Mouse (Mus musculus) heart, embryonic 16.5 days (tissue): Measurements from ENCODE around the gene Rasl11b. TPM values are rescaled to one million over a fixed set of nuclear protein-coding genes. Genes with fewer than 3 reads are reported as not detected.

ENCODE experiments used
- ATAC-seq: fragments of 200-750 bp; cut with Nextera tagmentation; replicated peaks from 2 replicates; pipeline ENCODE4 v1.8.0; 2017; ENCODE audit warnings: moderate number of reproducible peaks; ENCODE audit not compliant: insufficient read depth, low FRiP score; ENCODE audit errors: extremely low read depth
- H3K27ac ChIP-seq: fragments of 300-500 bp; sonication (generic); 2 replicates; pipeline ENCODE4 v1.5.1; 2014; ENCODE audit warnings: mild to moderate bottlenecking, low read length, control low read depth, moderate library complexity
- H3K27me3 ChIP-seq: fragments of 300-500 bp; sonication (generic); 2 replicates; pipeline ENCODE4 v1.6.1; 2014; ENCODE audit warnings: low read length, mixed read lengths; ENCODE audit not compliant: control insufficient read depth, insufficient read depth
- H3K36me3 ChIP-seq: fragments of 300-500 bp; sonication (generic); 2 replicates; pipeline ENCODE4 v1.6.1; 2014; ENCODE audit not compliant: control insufficient read depth, insufficient read depth
- H3K4me1 ChIP-seq: fragments of 300-500 bp; sonication (generic); 2 replicates; pipeline ENCODE4 v1.6.1; 2014; ENCODE audit warnings: low read length, mixed read lengths; ENCODE audit not compliant: control insufficient read depth, insufficient read depth
- H3K4me2 ChIP-seq: fragments of 300-500 bp; sonication (generic); 2 replicates; pipeline ENCODE4 v1.6.1; 2014; ENCODE audit warnings: low read depth, mild to moderate bottlenecking, control low read depth, low read length
- H3K4me3 ChIP-seq: fragments of 300-500 bp; sonication (generic); 2 replicates; pipeline ENCODE4 v1.5.1; 2014; ENCODE audit warnings: mild to moderate bottlenecking, control low read depth, low read length
- H3K9ac ChIP-seq: fragments of 300-500 bp; sonication (generic); 2 replicates; pipeline ENCODE4 v1.6.1; 2014; ENCODE audit warnings: low read length, control low read depth
- H3K9me3 ChIP-seq: fragments of 300-500 bp; sonication (generic); replicated peaks from 2 replicates; pipeline ENCODE4 v1.6.1; 2016; ENCODE audit warnings: low read length; ENCODE audit not compliant: control insufficient read depth
- WGBS: fragments of 180-500 bp; shearing (Covaris S2); extraction: QIAGEN DNeasy Blood & Tissue Kit; methylation state at CpG from one replicate; pipeline ENCODE4 v1.1.7; 2014; 5-methylcytosine and 5-hydroxymethylcytosine counted together
- polyA plus RNA-seq: library from polyadenylated mRNA; unstranded; fragments of >200 nt; fragmentation: Nextera tagmentation; extraction: Ambion mirVana; gene quantifications from 2 replicates; pipeline ENCODE4 v1.2.1, GENCODE M21; 2015

Gene Rasl11b
- polyA plus RNA-seq, 1 experiment from 2014 or later: 101 TPM

DNA sequence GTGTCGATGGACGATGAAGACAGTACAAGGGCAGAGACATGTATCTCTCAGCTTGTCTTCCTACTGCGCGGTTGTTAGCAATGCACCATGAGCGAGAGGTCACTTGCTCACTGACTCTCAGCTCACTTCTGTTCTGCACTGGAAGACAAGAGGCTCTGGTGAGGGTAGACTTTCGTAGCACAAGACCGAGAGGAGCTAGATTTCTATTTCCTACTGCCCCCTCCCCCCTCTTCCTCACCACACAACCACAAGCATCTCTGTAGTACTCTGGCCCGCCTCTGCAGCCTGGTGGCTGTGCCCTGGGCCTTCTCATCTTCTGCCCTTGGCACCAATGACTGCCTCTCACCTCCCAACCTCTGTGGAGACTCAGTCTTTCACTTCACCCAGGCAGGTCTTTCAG, 5.4 kb downstream of the Rasl11b start:
- H3K27ac ChIP-seq: peak overlapping the region; percentile 75
- peaks cover 52% of the 10 kb centered on the region for H3K4me1 ChIP-seq
- no peaks in the 10 kb centered on the region for H3K27me3 ChIP-seq
- peaks cover 31% of the 10 kb centered on the region for H3K36me3 ChIP-seq
- H3K9me3 ChIP-seq: no peaks in the 10 kb centered on the region
- H3K9ac ChIP-seq: no peak overlapping the region
- H3K4me2 ChIP-seq: no peak overlapping the region
- no peak for ATAC-seq
- no peak overlapping the region for H3K4me3 ChIP-seq
- WGBS: 59% methylated on average over 8 of the region's 8 CpGs

DNA sequence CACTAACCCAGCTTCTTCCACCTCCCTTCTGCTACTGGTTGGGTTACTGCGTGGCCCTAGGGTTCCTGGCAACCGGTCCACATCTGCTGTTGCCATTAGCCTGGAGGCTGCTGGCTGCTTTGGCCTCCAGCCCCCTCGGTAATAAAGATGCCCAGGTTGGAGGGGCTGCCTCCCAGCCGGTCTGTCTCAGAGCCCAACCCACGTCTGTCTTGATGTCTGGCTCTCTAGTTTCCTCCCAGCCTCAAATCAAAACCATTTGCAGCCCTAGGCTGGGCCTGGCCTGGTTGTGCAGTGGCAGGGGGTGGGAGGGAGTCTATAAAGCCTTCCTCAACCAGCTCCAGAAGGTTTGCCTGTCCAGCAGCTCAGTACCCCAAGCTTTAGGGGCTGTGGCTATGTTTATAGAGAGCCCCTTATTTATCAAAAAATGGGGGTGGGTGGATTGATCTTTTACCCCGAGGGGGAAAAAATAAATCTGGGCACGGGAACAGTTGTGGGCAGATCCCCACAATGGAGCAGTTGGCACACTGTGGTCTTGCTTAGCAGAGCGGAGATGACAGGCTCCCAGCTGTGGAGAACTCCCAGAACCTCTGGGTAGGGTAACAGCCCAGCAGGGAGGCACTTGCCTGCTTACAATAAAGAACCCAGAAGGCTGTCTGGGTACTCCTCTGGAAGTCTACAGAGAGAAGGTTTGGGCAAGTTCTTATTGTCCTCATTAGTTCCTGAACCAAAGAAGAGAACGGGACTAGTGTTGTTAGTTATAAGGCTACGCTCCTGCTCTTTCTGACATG, 6.7 kb downstream of the Rasl11b start:
- no peak overlapping the region for H3K4me2 ChIP-seq

DNA sequence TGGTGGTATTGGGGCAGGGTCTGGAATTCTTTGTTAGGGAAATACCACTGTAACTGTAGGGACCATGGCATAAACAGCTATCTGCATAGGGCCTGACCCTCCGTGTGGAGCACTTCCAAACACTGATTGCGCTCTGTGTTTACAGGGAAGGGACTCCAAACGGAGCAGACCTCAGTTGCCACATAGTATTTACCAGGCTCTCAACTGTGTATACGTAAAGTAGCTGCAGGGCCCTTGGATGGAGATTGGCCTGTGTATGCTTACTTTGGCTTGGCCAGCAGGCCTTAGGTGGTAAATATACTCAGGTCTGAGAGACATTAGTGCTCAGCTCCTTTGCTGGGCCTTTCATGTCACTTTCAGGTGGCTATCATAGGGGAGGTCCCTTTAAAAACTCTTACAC, 7.4 kb downstream of the Rasl11b start:
- no peak overlapping the region for H3K4me2 ChIP-seq
- H3K27ac ChIP-seq: no peak overlapping the region
- H3K9ac ChIP-seq: no peak overlapping the region
- WGBS: 80% methylated on average over 4 of the region's 4 CpGs
- no peak for ATAC-seq
- no peaks in the 10 kb centered on the region for H3K27me3 ChIP-seq
- no peaks in the 10 kb centered on the region for H3K9me3 ChIP-seq
- H3K4me3 ChIP-seq: no peak overlapping the region
- peaks cover 25% of the 10 kb centered on the region for H3K36me3 ChIP-seq
- H3K4me1 ChIP-seq: peaks cover 62% of the 10 kb centered on the region

More for the DNA sequence above, 6.7 kb downstream of the Rasl11b start:
- H3K9me3 ChIP-seq: no peaks in the 10 kb centered on the region
- 69% methylated on average over 10 of the region's 10 CpGs for WGBS
- no peaks in the 10 kb centered on the region for H3K27me3 ChIP-seq
- H3K9ac ChIP-seq: no peak overlapping the region
- ATAC-seq: no peak
- H3K4me1 ChIP-seq: peaks cover 64% of the 10 kb centered on the region
- peak overlapping the region; percentile 75 for H3K27ac ChIP-seq
- no peak overlapping the region for H3K4me3 ChIP-seq
- peaks cover 31% of the 10 kb centered on the region for H3K36me3 ChIP-seq

DNA sequence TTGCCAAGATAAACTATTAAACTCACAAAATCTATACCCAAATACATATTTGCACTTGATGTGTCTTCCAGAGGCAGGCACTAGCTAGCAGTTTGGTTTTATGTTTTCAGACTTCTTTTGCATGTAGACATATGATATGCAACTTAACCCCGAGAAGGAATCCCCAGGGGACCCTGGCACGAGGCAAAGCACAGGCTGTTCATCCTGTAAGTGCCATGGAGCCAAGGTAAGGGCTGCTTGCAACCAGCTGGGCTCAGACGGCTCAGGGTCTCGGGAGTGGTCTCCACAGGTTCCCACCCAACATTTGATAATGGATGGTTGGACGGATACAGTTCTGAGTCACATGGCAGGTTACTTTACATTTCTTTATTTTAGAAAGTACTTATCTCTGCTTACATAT, 9.4 kb downstream of the Rasl11b start:
- no peak overlapping the region for H3K27ac ChIP-seq
- WGBS: 71% methylated on average over 5 of the region's 5 CpGs
- H3K27me3 ChIP-seq: no peaks in the 10 kb centered on the region
- no peak for ATAC-seq
- H3K4me3 ChIP-seq: no peak overlapping the region
- H3K36me3 ChIP-seq: peaks cover 9% of the 10 kb centered on the region
- no peaks in the 10 kb centered on the region for H3K9me3 ChIP-seq
- no peak overlapping the region for H3K4me2 ChIP-seq
- H3K4me1 ChIP-seq: peaks cover 55% of the 10 kb centered on the region
- no peak overlapping the region for H3K9ac ChIP-seq

DNA sequence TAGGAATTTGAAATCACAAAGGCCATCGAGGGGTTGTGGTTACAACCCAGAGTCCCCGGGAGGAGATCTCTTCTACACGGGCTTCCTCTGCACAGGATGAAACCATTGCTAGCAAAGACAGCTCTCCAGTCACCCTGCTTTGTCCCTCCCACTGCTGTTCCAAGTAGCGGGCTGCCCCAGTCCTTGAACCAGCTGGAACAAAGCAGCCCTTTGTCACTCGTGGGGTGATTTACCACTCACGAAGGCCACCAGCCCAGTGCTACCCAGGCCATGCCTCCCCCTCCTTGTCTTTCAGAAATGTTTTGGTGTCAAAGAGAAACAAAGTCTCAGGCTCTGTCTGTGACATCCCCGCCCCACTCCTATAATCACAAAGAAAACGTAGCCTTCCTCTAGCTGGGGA, 10.4 kb downstream of the Rasl11b start:
- Histone ChIP-seq H3K27me3 (no peaks in the 10 kb centered on the region), H3K4me1 (peaks cover 48% of the 10 kb centered on the region), H3K27ac (peak overlapping the region; percentile 94), H3K9ac (peak overlapping the region; percentile 61), H3K4me3 (no peak overlapping the region), H3K36me3 (peaks cover 3% of the 10 kb centered on the region; the same call in 1 of the 2 replicates), H3K9me3 (no peaks in the 10 kb centered on the region), H3K4me2 (peak overlapping the region; percentile 7; the same call in 1 of the 2 replicates)
- WGBS: 24% methylated on average over 8 of the region's 8 CpGs
- ATAC-seq: no peak

DNA sequence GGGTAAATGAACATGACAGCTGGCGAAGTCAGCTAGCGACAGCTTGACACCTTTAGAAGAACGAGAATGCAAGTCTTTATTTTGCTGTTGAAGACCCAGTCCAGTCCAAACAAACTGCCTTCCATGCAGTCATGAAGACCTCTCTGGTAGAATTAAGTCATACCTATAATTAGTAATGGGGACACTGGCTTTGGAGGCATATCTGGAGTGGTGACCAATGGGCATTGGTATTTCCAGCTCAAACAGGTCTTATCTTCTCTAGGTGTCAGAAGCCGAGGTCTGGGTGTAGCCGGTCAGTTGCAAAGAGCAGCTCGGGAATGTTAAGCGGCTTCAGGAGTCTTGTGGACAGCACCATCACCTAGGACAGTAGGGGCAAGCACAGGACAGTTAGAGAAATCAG, 11.0 kb downstream of the Rasl11b start:
- Histone ChIP-seq H3K4me1 (peaks cover 44% of the 10 kb centered on the region), H3K36me3 (peaks cover 3% of the 10 kb centered on the region; the same call in 1 of the 2 replicates), H3K9me3 (no peaks in the 10 kb centered on the region), H3K4me2 (peak overlapping the region; percentile 7; the same call in 1 of the 2 replicates), H3K27me3 (no peaks in the 10 kb centered on the region), H3K4me3 (no peak overlapping the region), H3K9ac (no peak overlapping the region), H3K27ac (peak overlapping the region; percentile 94)
- ATAC-seq: peak; percentile 75
- WGBS: 26% methylated on average over 7 of the region's 7 CpGs

DNA sequence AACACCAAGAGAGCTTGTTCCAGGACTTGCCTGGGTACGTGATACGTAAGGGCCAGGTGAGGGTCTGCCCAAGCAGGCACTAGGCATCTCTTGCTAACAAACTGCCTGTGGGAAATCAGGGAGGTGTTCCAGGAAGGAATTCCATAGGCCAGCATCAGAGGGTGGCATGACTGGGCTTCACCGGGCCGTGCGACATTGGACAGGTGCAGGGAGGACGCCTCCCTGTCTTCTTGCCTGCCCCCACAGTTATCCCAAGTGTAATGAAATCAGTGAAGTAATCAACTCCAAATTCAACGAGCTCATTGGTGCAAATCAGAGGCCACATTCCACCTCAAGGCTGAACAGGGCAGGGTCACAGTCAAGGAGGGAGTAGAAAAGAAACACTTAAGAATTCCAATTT, 11.6 kb downstream of the Rasl11b start:
- peak overlapping the region; percentile 94 for H3K27ac ChIP-seq
- peaks cover 3% of the 10 kb centered on the region; the same call in 1 of the 2 replicates for H3K36me3 ChIP-seq
- 83% methylated on average over 7 of the region's 7 CpGs for WGBS
- ATAC-seq: no peak
- no peak overlapping the region for H3K4me2 ChIP-seq
- no peak overlapping the region for H3K4me3 ChIP-seq
- peak overlapping the region; percentile 19; the same call in 1 of the 2 replicates for H3K9ac ChIP-seq
- no peaks in the 10 kb centered on the region for H3K9me3 ChIP-seq
- no peaks in the 10 kb centered on the region for H3K27me3 ChIP-seq
- H3K4me1 ChIP-seq: peaks cover 43% of the 10 kb centered on the region

DNA sequence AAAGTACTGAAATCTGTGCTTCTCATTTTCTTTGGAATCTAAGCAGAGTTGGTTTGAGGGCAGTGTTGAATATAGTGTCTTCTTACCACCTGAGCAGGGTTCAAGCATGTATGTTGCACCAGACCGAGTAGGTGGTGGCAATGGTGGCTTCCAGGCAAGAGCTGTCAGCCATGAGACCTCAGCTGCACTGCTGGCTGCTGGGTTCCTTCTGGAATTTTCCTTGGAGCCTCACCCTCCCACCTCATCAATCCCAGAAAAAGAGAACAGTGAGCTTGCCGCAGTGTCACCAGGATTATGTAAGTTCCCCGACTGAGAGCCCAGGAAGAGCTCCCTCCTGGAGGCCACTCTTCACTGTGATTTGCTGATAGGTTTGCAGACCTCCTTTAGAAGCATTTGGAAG, 12.1 kb downstream of the Rasl11b start:
- no peak overlapping the region for H3K4me3 ChIP-seq
- no peak overlapping the region for H3K9ac ChIP-seq
- H3K27me3 ChIP-seq: no peaks in the 10 kb centered on the region
- H3K4me2 ChIP-seq: no peak overlapping the region
- no peak for ATAC-seq
- no peak overlapping the region for H3K27ac ChIP-seq
- H3K4me1 ChIP-seq: peaks cover 43% of the 10 kb centered on the region
- 57% methylated on average over 3 of the region's 3 CpGs for whole genome bisulfite sequencing
- peaks cover 3% of the 10 kb centered on the region; the same call in 1 of the 2 replicates for H3K36me3 ChIP-seq
- no peaks in the 10 kb centered on the region for H3K9me3 ChIP-seq

DNA sequence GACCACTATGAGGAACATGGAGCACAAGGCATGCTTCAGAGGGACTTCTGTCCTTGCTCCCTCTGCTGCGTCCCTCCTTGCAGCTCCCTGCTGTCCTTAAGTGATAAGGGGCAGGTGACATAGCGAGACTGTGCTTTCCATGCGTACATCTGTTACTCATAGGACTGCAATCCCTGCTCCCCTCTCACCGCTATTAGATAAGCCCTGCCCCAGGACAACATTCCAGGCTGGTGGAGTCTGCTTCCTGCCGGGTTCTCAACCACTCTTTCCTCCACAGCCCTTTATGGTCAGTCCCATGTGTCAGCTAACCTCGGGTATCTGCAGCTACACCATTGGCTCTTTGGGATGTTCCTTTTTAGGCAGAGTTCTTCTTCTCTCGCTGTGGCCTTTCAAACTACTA, 13.4 kb downstream of the Rasl11b start:
- no peaks in the 10 kb centered on the region for H3K9me3 ChIP-seq
- no peaks in the 10 kb centered on the region for H3K36me3 ChIP-seq
- H3K4me1 ChIP-seq: peaks cover 43% of the 10 kb centered on the region
- H3K4me2 ChIP-seq: no peak overlapping the region
- no peak overlapping the region for H3K4me3 ChIP-seq
- peak overlapping the region; percentile 78 for H3K27ac ChIP-seq
- H3K27me3 ChIP-seq: no peaks in the 10 kb centered on the region
- H3K9ac ChIP-seq: peak overlapping the region; percentile 34; the same call in 1 of the 2 replicates
- ATAC-seq: 0 out of 2 replicates have a peak, but pooled peaks have one; percentile 29
- WGBS: 21% methylated on average over 7 of the region's 7 CpGs
